Mouse (Mus musculus) MEL (cell line): Measurements from ENCODE around the gene Prep. TPM values are rescaled to one million over a fixed set of nuclear protein-coding genes. Genes with fewer than 3 reads are reported as not detected.

Experiments used
- DNase-seq: peaks from one replicate; pipeline ENCODE4 v3.0.0; 2011; ENCODE audit warnings: low read depth, low spot score
- H3K27ac ChIP-seq: 2 replicates; pipeline ENCODE4 v1.5.1; 2012; ENCODE audit warnings: low read depth, mild to moderate bottlenecking, control low read depth, low read length, moderate library complexity; ENCODE audit not compliant: control insufficient read depth
- H3K27me3 ChIP-seq, 2 experiments: fragments of 150-350 bp in 1 of 2; sonication (generic) in 1 of 2; 2 replicates each; pipeline ENCODE4 v1.6.1; 2012; ENCODE audit warnings: low read length in 2 of 2, mild to moderate bottlenecking in 2 of 2, improper control_type of control experiment in 1 of 2, moderate library complexity in 1 of 2; ENCODE audit not compliant: insufficient read depth in 2 of 2, control insufficient read depth in 1 of 2
- H3K36me3 ChIP-seq, 2 experiments: 2 replicates each; pipeline ENCODE4 v1.6.1; 2012 to 2014; ENCODE audit warnings: low read length in 2 of 2, improper control_type of control experiment in 1 of 2, inconsistent platforms in 1 of 2, mild to moderate bottlenecking in 1 of 2; ENCODE audit not compliant: insufficient read depth in 2 of 2, control insufficient read depth in 1 of 2
- H3K4me1 ChIP-seq, 2 experiments: fragments of 150-350 bp in 1 of 2; sonication (generic) in 1 of 2; 2 replicates each; pipeline ENCODE4 v1.6.1; 2012; ENCODE audit warnings: low read length in 2 of 2, improper control_type of control experiment in 1 of 2, mild to moderate bottlenecking in 1 of 2; ENCODE audit not compliant: insufficient read depth in 2 of 2, control insufficient read depth in 1 of 2
- H3K4me3 ChIP-seq, 2 experiments: fragments of 150-350 bp in 1 of 2; sonication (generic) in 1 of 2; 2 replicates each; pipeline ENCODE4 v1.5.1; 2012; ENCODE audit warnings: low read depth in 2 of 2, low read length in 2 of 2, mild to moderate bottlenecking in 2 of 2, moderate library complexity in 2 of 2, control low read depth in 1 of 2, improper control_type of control experiment in 1 of 2; ENCODE audit not compliant: control insufficient read depth in 1 of 2, insufficient read depth in 1 of 2
- H3K79me2 ChIP-seq: 2 replicates; pipeline ENCODE4 v1.6.1; 2012; ENCODE audit warnings: mild to moderate bottlenecking, low read length, moderate library complexity; ENCODE audit not compliant: control insufficient read depth, poor library complexity, insufficient read depth
- H3K9ac ChIP-seq: 2 replicates; pipeline ENCODE4 v1.6.1; 2012; ENCODE audit warnings: low read depth, mild to moderate bottlenecking, control low read depth, low read length, moderate library complexity; ENCODE audit not compliant: control insufficient read depth, poor library complexity, severe bottlenecking
- H3K9me3 ChIP-seq: fragments of 150-350 bp; sonication (generic); replicated peaks from 2 replicates; pipeline ENCODE4 v1.6.1; 2012; ENCODE audit warnings: mild to moderate bottlenecking, low read length, improper control_type of control experiment, moderate library complexity; ENCODE audit not compliant: insufficient read depth
- ELF1 ChIP-seq: IDR thresholded peaks from 2 replicates; pipeline ENCODE4 v1.6.1; 2014; ENCODE audit warnings: low read depth, mild to moderate bottlenecking, inconsistent platforms, low read length, improper control_type of control experiment, moderate library complexity
- ETS1 ChIP-seq: IDR thresholded peaks from 2 replicates; pipeline ENCODE4 v1.6.1; 2012; ENCODE audit warnings: low read depth, mild to moderate bottlenecking, inconsistent platforms, low read length, improper control_type of control experiment, moderate library complexity
- GABPA ChIP-seq: IDR thresholded peaks from 2 replicates; pipeline ENCODE4 v1.6.1; 2012; ENCODE audit warnings: low read depth, mild to moderate bottlenecking, inconsistent platforms, low read length, improper control_type of control experiment, moderate library complexity
- GATA1 ChIP-seq: IDR thresholded peaks from 2 replicates; pipeline ENCODE4 v1.6.1; 2011; ENCODE audit warnings: low read depth, low read length, improper control_type of control experiment
- JUND ChIP-seq: IDR thresholded peaks from 2 replicates; pipeline ENCODE4 v1.6.1; 2011; ENCODE audit warnings: low read depth, mild to moderate bottlenecking, improper control_type of control experiment, low read length
- KAT2A ChIP-seq: conservative IDR thresholded peaks from 2 replicates; pipeline ENCODE4 v1.6.1; 2012; ENCODE audit warnings: low read depth, low read length, improper control_type of control experiment, inconsistent platforms
- MAFK ChIP-seq: IDR thresholded peaks from 2 replicates; pipeline ENCODE4 v1.6.1; 2011; ENCODE audit warnings: low read depth, mild to moderate bottlenecking, low read length, improper control_type of control experiment, borderline replicate concordance
- MAX ChIP-seq: IDR thresholded peaks from 2 replicates; pipeline ENCODE4 v1.6.1; 2011; ENCODE audit warnings: low read length, improper control_type of control experiment
- MEF2A ChIP-seq: IDR thresholded peaks from 2 replicates; pipeline ENCODE4 v1.6.1; 2014; ENCODE audit warnings: low read depth, mild to moderate bottlenecking, inconsistent platforms, low read length, improper control_type of control experiment; ENCODE audit not compliant: poor library complexity, insufficient replicate concordance, severe bottlenecking; ENCODE audit errors: extremely low read depth
- NRF1 ChIP-seq: IDR thresholded peaks from 2 replicates; pipeline ENCODE4 v1.6.1; 2014; ENCODE audit warnings: low read depth, mild to moderate bottlenecking, inconsistent platforms, low read length, improper control_type of control experiment, moderate library complexity; ENCODE audit not compliant: poor library complexity, insufficient read depth, severe bottlenecking
- POLR2AphosphoS2 ChIP-seq: IDR thresholded peaks from 2 replicates; pipeline ENCODE4 v1.6.1; 2011; ENCODE audit warnings: low read length, improper control_type of control experiment
- POLR2AphosphoS5 ChIP-seq: IDR thresholded peaks from 2 replicates; pipeline ENCODE4 v1.6.1; 2012; ENCODE audit warnings: low read depth, borderline replicate concordance, mild to moderate bottlenecking, inconsistent platforms, low read length, moderate library complexity, mixed read lengths
- RCOR1 ChIP-seq: IDR thresholded peaks from 2 replicates; pipeline ENCODE4 v1.6.1; 2012; ENCODE audit warnings: low read depth, mild to moderate bottlenecking, inconsistent platforms, low read length, improper control_type of control experiment
- SIN3A ChIP-seq: IDR thresholded peaks from 2 replicates; pipeline ENCODE4 v1.6.1; 2012; ENCODE audit warnings: low read length, improper control_type of control experiment, inconsistent platforms
- SMC3 ChIP-seq: IDR thresholded peaks from 2 replicates; pipeline ENCODE4 v1.6.1; 2011; ENCODE audit warnings: low read depth, low read length, improper control_type of control experiment
- TAL1 ChIP-seq: IDR thresholded peaks from 2 replicates; pipeline ENCODE4 v1.6.1; 2012; ENCODE audit warnings: mild to moderate bottlenecking, inconsistent platforms, low read length, moderate library complexity, mixed read lengths
- TBP ChIP-seq: IDR thresholded peaks from 2 replicates; pipeline ENCODE4 v1.8.0; 2011; ENCODE audit warnings: low read depth, low read length, improper control_type of control experiment
- TCF12 ChIP-seq: IDR thresholded peaks from 2 replicates; pipeline ENCODE4 v1.6.1; 2014; ENCODE audit warnings: low read depth, mild to moderate bottlenecking, inconsistent platforms, low read length, improper control_type of control experiment, moderate library complexity
- USF1 ChIP-seq: IDR thresholded peaks from 2 replicates; pipeline ENCODE4 v1.6.1; 2014; ENCODE audit warnings: low read depth, mild to moderate bottlenecking, inconsistent platforms, low read length, improper control_type of control experiment, moderate library complexity
- USF2 ChIP-seq, 2 experiments: IDR thresholded peaks; 2 replicates each; pipeline ENCODE4 v1.6.1; 2011 to 2012; ENCODE audit warnings: improper control_type of control experiment in 2 of 2, low read length in 2 of 2, borderline replicate concordance in 1 of 2, inconsistent platforms in 1 of 2, low read depth in 1 of 2, mild to moderate bottlenecking in 1 of 2; ENCODE audit not compliant: insufficient read depth in 1 of 2
- ZC3H11A ChIP-seq: IDR thresholded peaks from 2 replicates; pipeline ENCODE4 v1.6.1; 2012; ENCODE audit warnings: low read depth, mild to moderate bottlenecking, inconsistent platforms, low read length, improper control_type of control experiment
- ZKSCAN1 ChIP-seq: IDR thresholded peaks from 2 replicates; pipeline ENCODE4 v1.6.1; 2012; ENCODE audit warnings: low read depth, mild to moderate bottlenecking, inconsistent platforms, low read length, improper control_type of control experiment, moderate library complexity
- ZMIZ1 ChIP-seq: IDR thresholded peaks from 2 replicates; pipeline ENCODE4 v1.6.1; 2012; ENCODE audit warnings: low read depth, mild to moderate bottlenecking, inconsistent platforms, low read length, improper control_type of control experiment, moderate library complexity
- ZNF384 ChIP-seq: IDR thresholded peaks from 2 replicates; pipeline ENCODE4 v1.6.1; 2012; ENCODE audit warnings: low read depth, mild to moderate bottlenecking, inconsistent platforms, low read length, improper control_type of control experiment
- polyA plus RNA-seq, 2 experiments: library from polyadenylated mRNA; stranded (reverse) in 1 of 2; unstranded in 1 of 2; fragments of >175 nt in 1 of 2; fragments of >200 nt in 1 of 2; gene quantifications; 2 replicates each; pipeline versions ENCODE4 v1.2.1 to v1.2.4; 2012; ENCODE audit warnings: low replicate concordance in 2 of 2, low read depth in 1 of 2; ENCODE audit not compliant: insufficient read length in 2 of 2, insufficient read depth in 1 of 2, missing spikeins in 1 of 2
- total RNA-seq: library from RNA; depleted of rRNA; stranded (reverse); fragments of 300-350 nt; gene quantifications from 2 replicates; pipeline ENCODE4 v1.2.3, GENCODE M21; 2012

The Prep gene
- total and polyA plus RNA-seq, 3 experiments: 12.0 to 24.4 TPM; not detected in 1

- Histone ChIP-seq H3K79me2 (peaks cover 39% of the 10 kb centered on the region), H3K27ac (no peak overlapping the region), H3K4me1 (peaks cover 0 to 10% of the 10 kb centered on the region in 2 experiments; a peak in 1 of 4 replicates), H3K9me3 (no peaks in the 10 kb centered on the region)
- no peak for TF ChIP-seq POLR2AphosphoS5
- TF ChIP-seq GABPA: no peak
- TF ChIP-seq RCOR1: no peak
- no peak for TF ChIP-seq USF1
- TF ChIP-seq MAX: no peak
- TF ChIP-seq SMC3: no peak
- TF ChIP-seq ZKSCAN1: no peak
- no peak for TF ChIP-seq ZNF384
- TF ChIP-seq ZC3H11A: no peak
- TF ChIP-seq MAFK: no peak
- TF ChIP-seq, all 39 proteins: peak for 0
- no peaks in the 10 kb centered on the region for H3K27me3 ChIP-seq
- no peak overlapping the region for H3K4me3 ChIP-seq
- H3K9ac ChIP-seq: no peak overlapping the region
- peaks cover 11 to 13% of the 10 kb centered on the region in 2 experiments for H3K36me3 ChIP-seq
- DNase-seq: no peak
Measured at GRCm38 (mm10) chr10:45084471-45084870, 17.5 kb downstream of the Prep start.

- peaks cover 8 to 13% of the 10 kb centered on the region in 2 experiments for H3K36me3 ChIP-seq
- no peak for DNase-seq
- TF ChIP-seq SMC3 (no peak), ZC3H11A (no peak), POLR2AphosphoS2 (no peak), ELF1 (no peak), RCOR1 (no peak), MEF2A (no peak), TAL1 (no peak), TCF12 (no peak), TBP (no peak), NRF1 (no peak), ZMIZ1 (no peak), JUND (no peak), ZNF384 (no peak), KAT2A (no peak), ETS1 (no peak), SIN3A (no peak), GATA1 (no peak), USF2 (IDR thresholded peaks at IDR 0.05; ENCODE audit: borderline replicate concordance in 1 of 2, insufficient read depth in 1 of 2, low read depth in 1 of 2, low read length in 2 of 2) (no peak), MAFK (no peak)
- peaks cover 39% of the 10 kb centered on the region for H3K79me2 ChIP-seq
- no peak overlapping the region for H3K9ac ChIP-seq
- no peaks in the 10 kb centered on the region for H3K9me3 ChIP-seq
- H3K27me3 ChIP-seq: no peaks in the 10 kb centered on the region
- no peak overlapping the region for H3K27ac ChIP-seq
- H3K4me3 ChIP-seq: no peak overlapping the region
- H3K4me1 ChIP-seq: peaks cover 0 to 7% of the 10 kb centered on the region in 2 experiments; a peak in 1 of 4 replicates
Measured at GRCm38 (mm10) chr10:45085315-45085714, 18.3 kb downstream of the Prep start.
